Mouse (Mus musculus): ENCODE results near the gene Mmd2.

Mmd2 gene

DNA sequence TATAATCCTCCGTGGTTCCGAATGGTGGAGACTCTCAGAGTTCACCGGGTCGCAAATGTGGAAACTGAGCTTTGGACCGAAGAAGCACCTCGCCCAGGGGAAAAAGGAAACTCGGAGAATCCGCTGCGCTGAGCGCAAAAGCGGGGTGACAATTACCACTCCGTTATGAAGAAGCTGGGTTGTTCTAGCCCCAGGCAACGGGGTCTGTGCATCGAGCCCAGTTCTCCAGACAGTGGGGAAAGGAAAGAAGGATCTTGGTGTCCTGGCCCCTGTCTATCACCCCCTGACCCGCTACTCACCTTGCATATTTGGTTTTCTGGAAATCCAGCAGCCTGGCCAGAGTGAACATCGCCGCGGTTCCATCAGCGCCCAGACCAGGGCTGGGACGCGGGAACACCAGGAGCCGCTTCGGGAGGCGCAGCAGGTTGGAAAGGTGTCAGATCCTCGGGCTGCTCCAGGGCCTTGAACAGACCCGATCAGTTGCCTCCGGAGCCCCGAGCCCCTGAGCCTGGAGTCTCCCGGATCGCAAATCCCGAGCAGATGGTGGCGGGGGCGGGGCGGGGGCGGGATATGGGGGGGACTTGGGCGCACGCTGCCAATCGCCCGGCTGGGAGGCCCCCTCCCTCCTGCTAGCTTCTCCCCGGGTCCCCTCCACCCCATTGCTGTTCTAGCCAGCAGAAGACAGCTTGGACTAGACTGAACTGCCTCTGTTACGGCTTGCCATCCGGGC, at the start of gene Mmd2:
TSS of gene Mmd2 (minus strand) at position 542 of the 730 bp plus-strand sequence.
- DNase-seq (ENCODE audit: low spot score): peak; percentile 75

DNA sequence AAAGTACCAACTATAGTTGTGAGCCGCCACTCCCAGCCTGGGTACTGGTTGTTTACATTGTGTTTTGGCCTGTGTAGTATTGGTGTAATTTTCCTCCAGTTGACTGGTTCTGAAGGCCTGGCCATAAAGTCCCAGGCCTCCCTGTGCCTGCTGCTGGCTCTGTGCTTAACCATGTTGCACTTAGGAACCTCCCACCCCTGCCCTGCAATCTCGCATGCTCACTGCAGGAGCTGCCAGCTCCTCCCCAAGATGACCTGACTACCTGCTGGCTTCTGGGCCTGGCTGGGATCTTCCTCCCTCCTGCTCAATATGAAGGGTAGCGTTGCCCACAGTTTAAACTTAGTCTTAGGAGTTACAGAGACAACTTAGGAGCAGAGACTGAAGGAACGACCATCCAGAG, 43.7 kb upstream of the Mmd2 start:
- DNase-seq (ENCODE audit: low spot score): no peak

DNA sequence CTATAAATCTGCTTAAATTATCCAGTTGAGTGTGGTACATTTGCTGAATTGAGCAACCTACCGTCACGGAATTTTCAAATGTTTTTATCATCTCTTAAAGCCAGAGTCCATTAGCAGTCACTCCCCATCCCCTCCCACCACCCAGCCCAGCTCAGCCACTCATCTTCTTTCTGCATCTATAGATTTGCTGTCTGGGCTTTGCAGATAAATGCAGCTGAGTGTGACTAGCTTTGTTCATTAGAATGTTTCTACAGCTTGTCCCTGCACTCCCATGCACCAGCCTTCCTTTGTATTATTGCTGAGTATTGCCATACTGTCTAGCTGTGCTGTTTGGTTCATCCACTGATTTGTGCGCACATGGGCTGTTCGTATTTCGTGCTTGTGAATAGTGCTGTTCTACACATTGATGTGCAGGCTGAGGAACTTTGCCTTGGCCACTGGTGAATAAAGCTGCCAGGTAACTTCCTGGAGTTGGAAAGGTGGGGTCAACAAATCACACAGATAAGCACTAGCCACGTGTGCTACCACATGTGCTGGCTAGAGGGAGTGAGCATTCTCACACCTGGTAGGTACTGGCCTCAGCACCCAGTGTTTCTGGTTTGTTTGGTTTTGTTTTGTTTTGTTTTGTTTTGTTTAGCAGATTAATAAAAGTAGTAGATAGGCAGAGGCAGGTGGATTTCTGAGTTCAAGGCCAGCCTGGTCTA, 42.3 kb upstream of the Mmd2 start:
- no peak for DNase-seq (ENCODE audit: low spot score)

DNA sequence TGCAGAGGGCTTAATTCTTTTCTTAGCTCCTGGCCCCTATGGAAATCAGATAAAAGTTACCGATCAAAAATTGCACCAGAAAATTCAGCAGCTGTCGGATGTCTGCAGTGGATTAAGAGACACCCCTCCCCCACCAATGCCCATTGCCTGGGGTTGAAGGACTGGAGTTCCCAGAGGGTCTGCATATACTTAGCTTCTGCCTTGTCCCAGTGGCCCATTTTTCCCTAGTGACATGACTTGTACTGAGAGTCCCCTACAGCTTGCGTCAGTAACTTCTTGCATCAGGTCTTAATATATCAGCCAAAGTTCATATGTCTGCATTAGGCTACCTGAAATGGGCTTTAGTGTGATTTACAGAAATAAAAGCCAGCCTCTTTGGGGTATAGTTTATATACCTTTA, 41.8 kb upstream of the Mmd2 start:
- DNase-seq (ENCODE audit: low spot score): no peak

DNA sequence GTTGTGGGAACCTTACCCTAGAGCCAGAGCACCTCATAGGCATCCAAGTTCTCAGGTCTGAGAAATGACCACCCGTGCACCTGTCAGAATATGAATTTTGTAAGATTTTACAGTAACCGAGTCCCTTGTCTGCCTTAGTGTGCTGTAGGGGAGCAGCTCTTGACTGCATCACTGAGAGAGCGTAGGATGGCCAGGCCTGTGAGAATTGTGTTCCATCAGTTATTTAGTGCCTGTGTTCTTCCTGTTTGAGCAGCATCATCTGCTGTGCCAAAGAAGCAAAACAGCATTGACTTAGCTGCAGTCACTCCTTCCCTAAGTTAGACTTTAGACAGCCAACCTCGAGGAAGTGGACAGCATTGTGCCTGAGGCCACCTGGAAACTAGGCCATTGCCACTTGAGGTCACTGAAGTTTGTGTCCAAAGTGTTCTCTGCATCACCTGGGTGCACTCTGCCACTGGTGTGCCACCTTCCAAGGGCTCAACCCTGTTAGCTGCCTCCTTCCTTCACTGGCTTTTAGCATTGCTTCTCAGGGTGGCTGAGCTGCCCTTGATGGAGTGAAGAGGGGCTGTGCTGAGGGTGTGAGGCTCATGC, 41.0 kb upstream of the Mmd2 start:
- no peak for DNase-seq (ENCODE audit: low spot score)

DNA sequence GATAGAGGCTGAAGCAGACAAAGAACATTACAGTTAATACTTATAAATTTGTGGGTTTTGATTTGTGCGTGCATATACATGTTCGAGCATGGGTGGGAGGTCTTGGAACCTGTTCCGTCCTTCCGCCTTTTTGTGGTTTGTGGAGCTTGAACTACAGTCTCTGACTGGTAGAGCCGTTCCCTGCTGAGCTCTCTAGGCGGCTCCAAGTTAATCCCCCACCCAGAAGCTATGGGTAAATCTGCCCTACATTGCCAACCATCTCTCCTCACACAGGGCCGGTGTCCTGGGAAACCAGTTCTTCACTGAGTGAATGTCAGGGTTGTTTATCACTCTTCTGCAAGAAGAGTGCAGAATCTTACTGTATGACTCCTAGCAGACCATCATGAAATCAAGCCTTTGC, 39.6 kb upstream of the Mmd2 start:
- DNase-seq (ENCODE audit: low spot score): no peak

DNA sequence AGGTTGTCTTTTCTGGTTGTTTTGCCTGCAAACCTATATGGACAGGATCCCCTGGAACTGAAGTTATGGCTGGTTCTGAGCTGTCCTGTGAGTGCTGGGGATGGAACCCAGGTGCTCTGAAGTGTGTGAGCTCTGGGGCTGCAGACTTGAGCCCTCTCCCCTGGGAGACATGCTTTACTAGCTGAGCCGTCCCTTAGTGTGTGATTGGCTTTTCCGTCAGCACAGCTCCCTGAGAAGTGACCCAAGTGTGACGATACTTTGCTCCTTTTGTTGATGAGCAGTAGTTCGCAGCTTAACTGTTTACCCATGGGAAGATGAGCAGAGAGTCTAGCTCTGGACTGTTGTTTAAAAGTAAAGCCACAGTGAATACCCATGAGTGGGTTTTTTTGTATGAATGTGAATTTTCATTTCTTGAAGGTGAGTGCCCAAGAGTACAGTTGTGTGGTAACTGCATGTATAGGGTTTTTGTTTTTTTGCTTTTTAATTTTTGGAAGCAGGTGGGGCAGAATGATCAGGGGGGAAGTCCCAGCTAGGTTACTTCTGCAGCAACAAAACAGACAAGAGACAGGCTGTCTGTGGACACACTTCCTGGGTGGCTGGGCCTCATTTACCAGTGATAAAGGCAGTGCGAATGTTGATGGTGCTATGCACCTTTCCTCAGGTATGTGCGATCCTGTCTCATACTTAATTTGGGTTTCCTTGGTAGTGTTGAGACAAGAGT, 32.9 kb upstream of the Mmd2 start:
- DNase-seq (ENCODE audit: low spot score): no peak

DNA sequence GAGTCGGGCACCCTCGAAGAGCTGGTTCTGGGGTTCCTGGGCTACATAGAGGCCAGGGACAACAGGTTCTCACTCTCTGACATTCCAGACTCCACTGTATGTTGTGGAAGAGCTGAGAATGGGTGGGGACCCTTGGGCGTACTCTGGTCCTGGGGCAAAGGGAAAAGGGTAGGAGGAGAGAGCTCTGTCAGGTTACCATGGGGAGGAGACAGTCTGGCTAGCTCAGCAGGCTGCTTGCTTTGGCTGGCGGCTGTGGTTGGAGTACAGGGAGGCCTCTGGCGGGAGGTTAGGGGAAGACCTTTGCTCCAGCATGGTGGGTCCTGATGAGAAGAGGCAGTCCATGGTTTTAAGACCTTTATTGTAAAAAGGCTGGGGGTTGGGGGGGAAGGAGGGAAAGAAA, 31.5 kb upstream of the Mmd2 start:
- DNase-seq (ENCODE audit: low spot score): no peak

DNA sequence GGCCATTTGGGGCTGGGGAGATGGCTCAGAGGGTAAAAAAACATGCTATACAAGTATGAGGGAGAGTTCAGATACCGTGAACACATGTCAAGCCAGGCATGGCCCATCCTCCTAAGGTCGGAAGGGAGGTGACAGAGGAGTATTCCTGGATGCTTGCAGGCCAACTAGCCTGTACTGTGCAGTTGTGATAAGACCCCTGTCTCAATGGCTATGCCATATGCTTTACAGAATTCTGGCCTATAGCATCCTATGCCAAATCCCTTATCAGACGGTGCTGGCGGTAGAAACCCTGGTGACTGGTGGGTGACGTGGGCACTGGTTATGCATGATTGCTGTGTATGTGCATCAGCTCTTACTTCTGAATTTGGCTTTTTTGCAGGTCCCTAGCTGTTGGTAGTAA, 29.2 kb upstream of the Mmd2 start:
- DNase-seq (ENCODE audit: low spot score): no peak

DNA sequence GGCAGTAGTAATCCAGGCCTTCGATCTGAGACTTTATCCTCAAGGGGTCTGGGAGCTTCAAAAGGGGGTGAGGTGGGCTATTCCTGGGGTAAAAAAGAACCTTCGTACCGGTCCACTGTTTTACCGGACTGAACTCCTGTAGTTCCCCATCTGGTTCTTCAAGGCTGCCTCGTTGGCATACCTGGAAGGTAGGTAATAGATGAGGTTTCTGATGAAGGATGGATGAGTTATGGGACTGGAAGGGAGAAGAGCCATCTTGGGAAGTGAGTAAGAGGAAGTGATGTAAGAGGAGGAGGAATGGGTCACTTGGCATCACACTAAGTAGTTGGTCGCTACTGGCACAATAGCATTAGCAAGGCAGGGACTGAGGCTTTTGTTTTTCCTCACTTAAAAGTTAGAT, 21.6 kb upstream of the Mmd2 start:
- DNase-seq (ENCODE audit: low spot score): no peak

DNA sequence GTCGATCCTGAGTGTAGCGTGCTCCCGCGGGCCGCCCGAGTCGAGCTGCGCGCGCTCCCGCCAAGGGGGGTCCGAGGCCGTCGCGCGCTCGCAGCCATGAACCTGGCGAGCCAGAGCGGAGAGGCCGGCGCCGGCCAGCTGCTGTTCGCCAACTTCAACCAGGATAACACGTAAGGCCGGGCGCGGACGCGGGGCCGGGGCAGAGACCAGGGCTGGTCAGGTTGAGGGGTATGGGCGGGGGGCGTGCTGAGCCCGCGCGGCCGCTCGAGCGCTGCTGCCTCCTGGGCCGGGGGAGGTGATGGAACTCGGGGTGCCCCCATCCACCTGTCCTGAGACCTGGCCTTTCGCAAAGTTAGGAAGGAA, 21.0 kb upstream of the Mmd2 start:
- DNase-seq (ENCODE audit: low spot score): no peak

DNA sequence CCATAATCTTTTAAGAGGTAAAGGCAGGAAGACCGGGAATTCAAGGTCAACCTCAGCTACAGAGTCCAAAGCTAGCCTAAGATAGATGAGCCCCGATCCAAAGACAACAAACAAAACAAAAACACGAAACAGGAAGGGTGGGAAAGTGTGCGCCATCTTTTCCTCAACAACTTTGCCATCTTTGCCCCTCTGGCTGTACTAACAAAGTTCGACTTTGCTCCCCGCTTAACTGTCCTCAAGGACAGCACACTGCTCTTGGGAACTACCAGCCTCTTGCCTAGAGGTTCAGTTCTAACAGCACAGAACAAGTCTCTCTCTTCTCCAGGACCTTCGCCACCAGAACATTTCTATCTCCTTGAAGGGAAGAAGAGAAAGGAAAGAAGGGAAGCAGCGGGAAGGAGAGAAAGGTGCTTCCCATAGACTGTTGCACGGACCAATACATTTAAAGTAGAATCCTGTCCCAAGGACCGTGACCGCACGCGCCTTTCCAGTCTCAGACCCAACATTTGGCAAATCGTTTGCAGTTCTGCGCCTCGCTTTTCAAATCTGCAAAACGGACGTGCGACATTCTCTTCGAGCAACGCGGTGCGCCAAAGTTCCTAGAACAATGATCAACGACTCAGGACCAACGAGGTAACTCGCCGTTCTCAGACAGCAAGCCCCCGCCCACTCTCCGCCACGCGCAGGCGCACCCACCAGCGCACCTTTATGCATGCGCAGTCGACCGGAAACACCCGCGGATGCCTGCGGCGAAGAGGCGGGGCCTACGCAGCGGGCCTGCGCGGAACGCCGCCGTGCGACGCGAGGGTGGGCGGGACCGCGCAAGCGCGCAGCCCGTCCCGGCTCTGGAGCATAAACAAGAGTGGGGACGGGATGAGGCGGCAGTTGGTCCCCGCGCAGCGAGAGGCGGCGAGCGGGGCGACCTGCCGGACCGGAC, 20.4 kb upstream of the Mmd2 start:
- DNase-seq (ENCODE audit: low spot score): peak; percentile 96

DNA sequence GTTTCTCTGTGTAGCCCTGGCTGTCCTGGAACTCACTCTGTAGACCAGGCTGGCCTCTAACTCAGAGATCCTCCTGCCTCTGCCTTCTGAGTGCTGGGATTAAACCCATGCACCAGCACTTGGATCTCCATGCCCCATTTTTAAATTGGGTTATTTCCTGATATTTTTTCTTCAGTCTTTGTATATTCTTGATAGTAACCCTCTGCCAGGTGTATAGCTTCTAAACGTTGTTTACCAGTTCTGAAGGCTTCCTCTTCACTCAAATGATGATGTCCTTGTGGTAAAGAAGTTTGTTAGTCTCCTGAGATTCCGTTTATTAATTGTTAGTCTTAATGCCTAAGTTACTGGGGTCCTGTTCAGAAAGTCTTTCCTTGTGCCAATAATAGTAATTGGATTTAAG, 18.8 kb upstream of the Mmd2 start, which contains the start of gene Wipi2:
TSS of gene Wipi2 (plus strand) at position 301 of the 400 bp plus-strand sequence.
- no peak for DNase-seq (ENCODE audit: low spot score)

DNA sequence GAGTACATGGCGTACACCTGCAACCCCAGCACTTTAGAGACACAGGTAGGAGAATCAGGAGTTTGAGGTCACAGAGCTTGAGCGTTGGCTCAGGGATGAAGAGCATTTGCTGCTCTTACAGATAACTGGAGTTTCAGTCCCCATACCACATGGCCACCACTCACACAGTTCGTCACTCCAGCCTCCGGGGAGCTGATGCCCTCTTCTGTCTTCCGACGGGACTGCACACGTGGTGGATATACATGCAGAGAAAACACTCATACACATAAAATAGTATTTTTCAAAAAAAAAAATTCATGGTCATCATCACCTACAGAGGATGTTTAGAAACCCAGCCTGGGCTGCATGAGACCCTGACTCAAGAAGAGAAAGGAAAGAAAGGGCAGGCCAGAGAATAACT, 14.5 kb upstream of the Mmd2 start:
- no peak for DNase-seq (ENCODE audit: low spot score)

DNA sequence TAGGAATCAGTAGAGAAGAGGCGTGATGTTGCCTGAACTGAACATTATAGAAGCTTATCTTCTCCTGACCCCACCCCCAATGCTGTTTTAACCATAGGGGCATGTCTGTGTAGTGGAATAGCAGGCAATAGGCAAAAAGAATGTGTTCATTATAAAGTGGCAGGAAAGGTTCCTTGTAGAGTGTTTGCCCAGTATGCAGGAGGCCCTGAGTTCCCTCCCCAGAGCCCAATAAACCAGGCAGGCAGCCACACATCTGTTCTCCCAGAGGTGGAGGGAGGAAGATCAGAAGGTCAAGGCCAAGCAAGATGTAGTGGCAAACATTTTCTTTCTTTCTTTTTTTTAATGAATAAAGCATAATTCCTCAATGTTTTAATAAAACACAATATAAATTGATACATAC, 13.5 kb upstream of the Mmd2 start:
- DNase-seq (ENCODE audit: low spot score): no peak

DNA sequence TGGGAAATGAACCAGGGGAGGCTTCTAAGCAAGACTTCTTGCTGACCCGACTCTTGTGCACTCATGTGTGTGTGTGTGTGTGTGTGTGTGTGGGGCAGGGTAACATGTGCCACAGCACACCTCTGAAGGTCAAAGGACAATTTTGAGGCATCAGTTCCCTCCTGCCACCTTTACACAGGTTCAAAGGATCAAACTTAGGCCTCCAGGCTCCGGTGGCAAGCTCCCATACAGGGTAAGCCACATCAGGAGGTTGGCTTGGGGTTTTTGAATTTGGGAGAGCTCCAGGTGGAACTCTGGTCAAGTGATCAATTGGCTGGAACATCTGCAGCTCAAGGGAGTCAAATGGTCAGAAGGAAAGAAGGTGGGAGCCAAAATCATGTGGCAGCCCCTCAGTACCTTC, 12.8 kb upstream of the Mmd2 start:
- no peak for DNase-seq (ENCODE audit: low spot score)

DNA sequence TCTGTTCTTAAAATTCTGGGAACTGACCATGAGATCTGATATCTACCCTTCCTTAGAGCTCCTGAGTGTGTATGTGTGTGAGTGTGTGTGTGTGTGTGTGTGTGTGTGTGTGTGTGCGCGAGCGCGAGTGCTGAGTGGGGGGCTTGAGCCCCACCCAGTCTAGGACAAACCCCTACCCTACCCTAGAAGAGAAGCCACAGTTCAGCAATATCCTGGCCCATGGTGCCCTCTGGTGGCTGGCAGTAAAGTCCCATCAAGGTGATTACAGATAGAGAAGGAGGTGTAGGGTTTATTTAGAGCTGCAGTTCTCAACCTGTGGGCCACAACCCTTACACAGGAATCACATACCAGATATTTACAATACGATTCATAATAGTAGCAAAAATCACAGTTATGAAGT, 11.3 kb upstream of the Mmd2 start:
- DNase-seq (ENCODE audit: low spot score): peak; percentile 63

DNA sequence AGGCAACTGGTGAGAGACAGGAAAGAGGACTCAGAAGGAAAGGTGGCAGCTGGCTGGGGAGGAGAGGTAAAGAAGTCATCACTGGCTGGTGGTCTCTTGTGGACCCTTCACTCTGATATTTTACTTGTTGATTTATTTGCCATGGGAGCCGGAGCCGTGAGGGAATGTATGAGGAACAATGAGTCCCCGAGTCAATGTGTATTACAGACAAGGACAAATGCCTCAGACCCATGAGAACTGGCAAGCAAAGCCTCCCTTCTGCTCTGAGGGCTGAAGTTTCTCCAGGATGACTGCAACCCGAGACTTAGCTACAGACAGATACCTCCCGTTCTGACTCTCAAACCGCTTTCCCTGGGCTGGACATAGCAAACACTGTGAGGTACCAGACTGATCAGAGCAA, 7.7 kb upstream of the Mmd2 start:
- DNase-seq (ENCODE audit: low spot score): no peak

DNA sequence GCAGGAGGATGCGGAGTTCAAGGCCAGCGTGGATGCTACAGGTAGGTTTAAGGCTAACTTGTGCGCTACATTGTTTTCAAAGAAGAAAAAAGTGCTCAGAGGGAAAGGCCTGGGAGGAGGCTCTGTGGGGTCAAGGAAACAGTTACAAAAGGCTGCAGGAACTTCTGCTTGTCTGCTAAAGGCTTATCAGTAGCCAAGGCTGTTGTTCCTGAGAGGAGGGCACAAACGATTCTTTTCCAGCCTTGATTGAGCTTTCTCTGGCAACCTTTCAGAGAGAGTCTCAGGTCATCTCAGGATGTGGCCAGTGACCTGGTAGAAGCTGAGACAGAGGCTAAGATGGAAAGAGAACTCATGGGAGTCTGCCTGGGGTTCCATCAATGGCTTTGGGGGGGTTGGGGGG, 7.0 kb upstream of the Mmd2 start:
- no peak for DNase-seq (ENCODE audit: low spot score)

DNA sequence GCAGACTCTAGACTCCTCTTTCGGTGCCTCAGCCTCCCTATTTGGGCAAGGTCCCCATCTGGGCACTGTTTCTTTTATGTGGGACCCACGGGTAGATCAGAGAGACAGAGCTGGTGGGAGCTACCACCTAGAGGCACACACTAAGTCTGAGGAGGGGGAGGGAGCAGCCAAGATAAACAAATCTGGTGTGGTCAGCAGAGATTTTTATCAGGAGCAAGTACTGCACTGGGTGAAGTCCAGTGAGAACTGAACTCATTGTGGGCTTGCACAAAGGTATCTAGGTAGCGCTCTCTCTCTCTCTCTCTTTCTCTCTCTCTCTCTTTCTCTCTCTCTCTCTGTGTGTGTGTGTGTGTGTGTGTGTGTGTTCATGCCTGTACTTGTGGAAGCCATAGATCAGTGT, 5.9 kb upstream of the Mmd2 start:
- DNase-seq (ENCODE audit: low spot score): no peak

DNA sequence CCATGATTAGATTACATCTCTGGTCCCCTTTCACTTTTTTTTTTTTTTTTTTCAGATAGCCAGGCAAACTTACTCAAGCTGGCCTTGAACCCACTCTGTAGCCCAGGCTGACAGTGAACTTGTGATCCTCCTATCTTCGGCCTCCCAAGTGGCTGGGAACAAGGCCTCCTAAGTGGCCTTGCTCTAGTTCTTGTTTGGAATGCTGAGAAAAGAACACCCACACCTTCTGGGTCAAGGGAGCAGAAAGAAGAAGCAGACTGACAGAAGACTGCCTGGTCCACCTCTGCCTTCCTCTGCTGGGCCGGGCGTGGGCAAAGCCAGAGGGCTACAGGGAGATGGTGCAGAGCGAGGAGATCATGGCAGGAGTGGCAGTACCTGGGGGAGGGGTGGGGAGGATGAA, 1.8 kb upstream of the Mmd2 start:
- no peak for DNase-seq (ENCODE audit: low spot score)

DNA sequence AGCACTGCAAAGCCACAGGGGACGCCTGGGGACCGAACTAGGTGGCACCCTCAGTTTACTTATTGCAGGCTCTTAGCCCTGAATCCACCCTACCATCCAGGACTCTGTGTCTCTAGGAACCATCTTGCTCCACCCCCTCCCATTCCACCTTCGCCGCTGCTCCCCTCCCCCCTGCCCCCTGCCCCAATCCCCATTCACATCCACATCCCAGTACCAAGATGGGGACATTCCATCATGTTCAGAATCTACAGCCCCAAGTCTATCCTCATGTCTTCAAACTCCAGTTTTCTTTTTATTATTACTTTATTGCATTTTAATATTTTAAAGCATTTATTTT, 357 bp upstream of the Mmd2 start:
- no peak for DNase-seq (ENCODE audit: low spot score)

Measured in layer of hippocampus, adult 11-12 months (tissue).